ENCODE assay signal across 8 mouse cellular contexts in the genomic region with DNA sequence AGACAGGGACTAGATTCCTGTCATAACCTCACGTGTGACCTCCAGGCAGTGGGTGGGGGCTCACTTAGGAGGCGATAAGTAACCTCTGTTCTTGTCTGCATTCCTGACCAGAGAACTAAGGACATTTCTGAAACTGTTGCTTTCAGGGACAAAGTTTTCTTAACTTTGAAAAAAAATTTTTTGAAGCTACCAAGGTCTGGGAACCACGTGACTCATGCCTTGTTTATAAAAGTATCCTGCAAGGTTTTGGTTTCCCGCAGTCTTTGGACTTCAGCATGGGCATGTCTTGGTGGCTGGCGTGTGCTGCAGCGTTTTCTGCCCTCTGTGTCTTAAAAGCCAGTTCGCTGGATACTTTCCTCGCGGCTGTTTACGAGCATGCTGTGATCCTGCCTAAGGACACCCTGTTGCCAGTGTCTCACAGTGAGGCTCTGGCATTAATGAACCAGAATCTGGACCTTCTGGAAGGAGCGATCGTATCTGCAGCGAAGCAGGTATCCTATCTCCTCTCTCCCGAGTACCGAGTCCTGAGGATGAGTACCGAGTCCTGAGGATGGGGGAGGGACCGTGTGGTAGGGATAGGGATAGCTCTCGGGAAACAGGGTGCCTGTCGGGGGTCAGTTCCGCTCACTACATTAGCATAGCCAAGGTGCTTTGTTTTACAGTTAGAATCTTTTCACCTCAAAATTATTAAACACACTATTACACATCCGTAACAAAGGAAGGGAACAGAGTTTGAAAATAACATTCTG. TPM values are rescaled to one million over a fixed set of nuclear protein-coding genes. Genes with fewer than 3 reads are reported as not detected.
DNase-seq lines count a peak whose midpoint lies in the region; ATAC-seq lines count a peak whose summit lies in the region.

TSS of gene Vnn1 (plus strand) at position 88 of the 749 bp plus-strand sequence.

- H3K36me3 ChIP-seq in hindbrain, embryonic 14.5 days (replicated peaks; ENCODE audit: control insufficient read depth, insufficient read depth) = no peaks in the 10 kb centered on the region
- H3K36me3 ChIP-seq in liver, embryonic 11.5 days (ENCODE audit: control insufficient read depth, insufficient read depth, low read length) = no peaks in the 10 kb centered on the region

- no peak within 1 kb of the TSS for H3K9ac ChIP-seq in hindbrain, embryonic 14.5 days
- H3K9ac ChIP-seq in liver, embryonic 11.5 days (ENCODE audit: low read depth, low read length) = no peak within 1 kb of the TSS

- H3K4me1 ChIP-seq in brown adipose tissue, adult 24 weeks (ENCODE audit: control insufficient read depth, insufficient read depth, insufficient read length, low read length) = 0 out of 2 replicates have a peak, but pooled peaks cover 2% of the 10 kb centered on the region
- H3K4me1 ChIP-seq in hindbrain, embryonic 14.5 days (replicated peaks; ENCODE audit: control insufficient read depth, insufficient read depth, low read length) = no peaks in the 10 kb centered on the region
- H3K4me1 ChIP-seq in liver, embryonic 11.5 days (replicated peaks; ENCODE audit: control insufficient read depth, insufficient read depth, low read length) = no peaks in the 10 kb centered on the region

- H3K4me3 ChIP-seq in brown adipose tissue, adult 24 weeks (ENCODE audit: insufficient read depth, low read depth, low read length) = peak within 1 kb of the TSS; percentile 42
- 0 out of 2 replicates have a peak within 1 kb of the TSS, but pooled peaks have one; percentile 9 for H3K4me3 ChIP-seq in hindbrain, embryonic 14.5 days (replicated peaks; ENCODE audit: low read length)
- peak within 1 kb of the TSS; percentile 28 for H3K4me3 ChIP-seq in liver, embryonic 11.5 days (ENCODE audit: low read depth, low read length)

- peak within 1 kb of the TSS; percentile 43 for H3K4me2 ChIP-seq in hindbrain, embryonic 14.5 days (replicated peaks)
- H3K4me2 ChIP-seq in liver, embryonic 11.5 days = peak within 1 kb of the TSS; percentile 60

- 42% methylated on average over 21 of the region's 21 CpGs for WGBS in hindbrain, embryonic 14.5 days
- WGBS in liver, embryonic 11.5 days = 25% methylated on average over 21 of the region's 21 CpGs

- ATAC-seq in hindbrain, embryonic 14.5 days (ENCODE audit: low FRiP score) = no peak
- ATAC-seq in liver, embryonic 11.5 days (replicated peaks; ENCODE audit: low FRiP score) = no peak

- peak; percentile 8 to 17 for DNase-seq in cerebellum, postnatal 10 days
- DNase-seq in cerebellum, adult 11 months = no peak
- DNase-seq in hindbrain, embryonic 14.5 days (ENCODE audit: low spot score) = no peak
- DNase-seq in liver, embryonic 11.5 days (ENCODE audit: low spot score) = no peak
- peak; percentile 15 for DNase-seq in ovary, postnatal 14 days (ENCODE audit: low spot score)
- no peak for DNase-seq in T-cell, adult 2 months (ENCODE audit: low spot score)
- DNase-seq in right cerebral cortex, adult 18-20 months = no peak

- H3K27me3 ChIP-seq in hindbrain, embryonic 14.5 days (ENCODE audit: control insufficient read depth, insufficient read depth, low read length) = no peaks in the 10 kb centered on the region
- no peaks in the 10 kb centered on the region for H3K27me3 ChIP-seq in liver, embryonic 11.5 days (replicated peaks; ENCODE audit: control insufficient read depth, insufficient read depth, low read length)

- no peak within 1 kb of the TSS for H3K27ac ChIP-seq in brown adipose tissue, adult 24 weeks (replicated peaks; ENCODE audit: low read depth, low read length)
- no peak within 1 kb of the TSS for H3K27ac ChIP-seq in hindbrain, embryonic 14.5 days
- no peak within 1 kb of the TSS for H3K27ac ChIP-seq in liver, embryonic 11.5 days (ENCODE audit: low read depth, low read length)

- H3K9me3 ChIP-seq in hindbrain, embryonic 14.5 days (ENCODE audit: control insufficient read depth, low read length) = no peaks in the 10 kb centered on the region
- 0 out of 2 replicates have a peak, but pooled peaks cover 2% of the 10 kb centered on the region for H3K9me3 ChIP-seq in liver, embryonic 11.5 days (ENCODE audit: control insufficient read depth, low read length)

RNA-seq across cellular contexts. Expression of gene Vnn1, which starts in this region (rescaled TPM):
- polyA plus RNA-seq in brown adipose tissue, adult 24 weeks (2012; ENCODE audit: insufficient read depth, insufficient read length, missing spikeins) = 1.4 and 2.2 TPM in 2 replicates
- 0.33 TPM in 1 of 2 replicates, not detected in the other for polyA plus RNA-seq in hindbrain, embryonic 14.5 days (2014; fragmentation: Nextera tagmentation; extraction: Ambion mirVana)
- polyA plus RNA-seq in liver, embryonic 11.5 days (2014; fragmentation: Nextera tagmentation; extraction: Ambion mirVana) = 1.3 and 1.4 TPM in 2 replicates

Comparison
In these comparisons a context has a peak if more than half of its experiments do, and no peak if none do; other contexts are left out.
1. DNase-seq: peak in cerebellum, postnatal 10 days (2 of 2) and ovary, postnatal 14 days (single experiment); none in cerebellum, adult 11 months (single experiment), hindbrain, embryonic 14.5 days (single experiment), liver, embryonic 11.5 days (single experiment), T-cell, adult 2 months (single experiment) and right cerebral cortex, adult 18-20 months (single experiment).
2. Peak in every context shown above with its lines, with median percentiles within 50 percentile points of each other: H3K4me3 ChIP-seq.